Mouse (Mus musculus): ENCODE measurements around the gene Clec4g. TPM values are rescaled to one million over a fixed set of nuclear protein-coding genes. Genes with fewer than 3 reads are reported as not detected.

The Clec4g gene
- total RNA-seq, 2 experiments from 2014 or later, result not detected

DNA sequence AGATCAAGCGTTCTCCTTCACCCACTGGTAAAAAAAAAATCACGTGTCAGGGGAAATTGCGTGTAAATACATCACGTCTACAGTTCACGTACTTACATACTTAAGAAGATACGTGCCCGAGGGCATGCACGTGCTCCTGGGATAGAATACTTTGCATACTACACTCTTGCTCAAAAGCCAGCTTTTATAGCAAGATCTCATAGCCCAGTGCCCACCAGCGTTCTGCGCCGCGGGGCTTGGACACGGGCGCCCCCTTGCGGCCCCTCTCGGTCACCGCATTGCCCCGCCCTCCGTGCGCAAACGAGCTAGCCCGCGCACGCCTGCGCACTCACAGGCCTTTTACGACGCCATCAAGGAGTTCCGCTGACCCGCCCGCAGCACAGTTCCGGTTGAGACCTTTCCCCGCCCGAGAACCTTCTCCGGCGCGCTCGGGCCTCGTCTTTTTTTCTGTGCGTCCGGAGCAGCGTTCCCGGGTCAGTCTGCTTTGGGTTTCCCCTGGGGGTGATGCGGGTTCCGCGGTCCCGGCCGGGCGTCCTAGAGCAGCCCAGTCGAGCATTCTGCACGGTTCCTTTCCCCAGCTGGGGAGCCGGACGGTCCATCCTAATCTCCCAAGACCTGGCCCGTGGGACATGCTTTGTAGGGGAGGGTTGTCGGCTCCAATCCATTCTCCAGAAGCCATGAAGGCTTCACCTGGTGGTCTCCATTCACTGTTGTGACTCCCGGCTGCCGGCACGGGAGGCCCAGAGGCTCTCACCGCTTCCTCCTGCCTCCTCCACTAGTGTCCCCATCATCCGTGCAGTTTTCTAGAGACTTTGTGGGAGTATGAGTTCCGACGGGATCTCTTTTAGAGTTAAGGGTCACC, 44.1 kb downstream of the Clec4g start, which contains the start of gene Trappc5:
Gene Trappc5 (plus strand): TSS at position 169 of the 862 bp plus-strand sequence.
- DNase-seq, result peak; percentile 95
- intact Hi-C loops (cut with DNase I), result loop anchor here (2.0 to 10.0 kb wide), 2 partner anchors 56 to 322 kb away; partner anchors contain the start of genes A430078G23Rik, Pet100 and Xab2
- Histone ChIP-seq H3K27ac (peak within 1 kb of the TSS; percentile 95), H3K4me3 (peak within 1 kb of the TSS; percentile 74)
- TF ChIP-seq CTCF (IDR thresholded peaks at IDR 0.05), result no peak; the same call in 1 of the 2 replicates

DNA sequence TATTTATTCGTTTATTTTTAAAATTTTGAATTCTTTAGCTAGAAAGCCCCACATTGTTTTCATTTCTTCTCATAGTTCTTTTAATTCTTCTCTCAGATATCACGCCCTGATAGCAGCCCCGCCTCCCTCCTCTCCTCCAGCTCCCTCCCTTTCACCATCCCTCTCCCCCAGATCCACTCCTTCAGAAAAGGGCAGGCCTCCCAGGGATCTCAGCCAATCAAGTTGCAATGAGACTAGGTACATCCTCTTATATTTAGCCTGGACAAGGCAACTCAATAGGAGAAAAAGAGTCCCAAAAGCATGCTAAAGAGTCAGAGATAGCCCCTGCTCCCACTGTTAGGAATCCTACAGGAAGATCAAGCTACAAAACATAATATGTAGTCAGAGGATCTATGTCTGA, 45.8 kb downstream of the Clec4g start:
- no peak overlapping the region for H3K4me3 ChIP-seq
- no peak for DNase-seq
- TF ChIP-seq CTCF (IDR thresholded peaks at IDR 0.05), result no peak
- no peak overlapping the region for H3K27ac ChIP-seq
- intact Hi-C loops (cut with DNase I), result loop anchor here (1.0 to 10.0 kb wide), 2 partner anchors 115 to 320 kb away; partner anchors contain the start of gene A430078G23Rik

DNA sequence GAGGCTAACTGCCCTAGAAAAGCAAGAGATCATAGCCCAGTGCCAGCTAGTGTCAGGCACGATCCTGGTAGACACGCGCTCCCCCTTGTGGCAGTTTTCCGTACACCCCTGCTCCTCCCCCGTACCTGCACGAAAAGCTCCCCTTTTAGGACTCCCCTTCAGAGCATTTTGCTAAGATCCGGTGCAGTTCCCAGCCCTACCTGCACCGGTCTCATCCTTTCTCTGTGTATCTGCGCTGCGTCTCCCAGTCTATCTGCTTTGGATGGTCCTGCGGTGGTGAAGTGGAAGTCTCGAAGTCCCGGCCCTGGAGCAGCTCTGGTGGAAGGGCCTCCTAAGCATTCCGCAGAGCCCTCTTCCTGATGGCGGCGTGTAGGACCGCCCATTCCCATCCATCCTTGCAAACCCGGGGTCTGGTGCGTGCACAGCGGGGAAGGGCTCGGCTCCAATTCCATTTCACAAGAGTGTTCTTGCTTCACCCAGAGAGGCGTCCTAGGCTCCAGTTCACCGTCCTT, 48.4 kb downstream of the Clec4g start, which contains the start of gene Fcor:
Gene Fcor (minus strand): TSS at position 383 of the 512 bp plus-strand sequence.
- Histone ChIP-seq H3K4me3 (peak within 1 kb of the TSS; percentile 78), H3K27ac (peak within 1 kb of the TSS; percentile 46)
- peak; percentile 85 for DNase-seq
- intact Hi-C loops (cut with DNase I), result loop anchor here (1.0 to 10.0 kb wide), 2 partner anchors 113 to 317 kb away; partner anchors contain the start of gene A430078G23Rik
- peak; percentile 91 for TF ChIP-seq CTCF (IDR thresholded peaks at IDR 0.05)

GRCm38 (mm10) chr8:3670388-3670787, 50.1 kb downstream of the Clec4g start:
- TF ChIP-seq CTCF (IDR thresholded peaks at IDR 0.05), result no peak
- intact Hi-C loops (cut with DNase I), result loop anchor here (10.0 kb wide), 1 partner anchor 316 kb away; the partner anchor contains the start of gene A430078G23Rik

GRCm38 (mm10) chr8:3665507-3665906, 54.9 kb downstream of the Clec4g start, which contains the start of gene Mcemp1:
Gene Mcemp1 (plus strand): TSS chr8:3665754.
- no peak within 1 kb of the TSS for H3K27ac ChIP-seq
- intact Hi-C loops (cut with DNase I), result no loop called here

More at GRCm38 (mm10) chr8:3670388-3670787, 50.1 kb downstream of the Clec4g start:
- H3K27ac ChIP-seq, result no peak overlapping the region
- no peak overlapping the region for H3K4me3 ChIP-seq
- no peak for DNase-seq

GRCm38 (mm10) chr8:3664405-3664804, 56.0 kb downstream of the Clec4g start:
- intact Hi-C loops (cut with DNase I), result no loop called here
- no peak for TF ChIP-seq CTCF (IDR thresholded peaks at IDR 0.05)
- no peak for DNase-seq
- no peak overlapping the region for H3K27ac ChIP-seq
- H3K4me3 ChIP-seq, result no peak overlapping the region

More at GRCm38 (mm10) chr8:3665507-3665906, 54.9 kb downstream of the Clec4g start, which contains the start of gene Mcemp1:
- TF ChIP-seq CTCF (IDR thresholded peaks at IDR 0.05), result no peak
- DNase-seq, result no peak
- no peak within 1 kb of the TSS for H3K4me3 ChIP-seq

- DNase-seq, result no peak
- intact Hi-C loops (cut with DNase I), result no loop called here
- Histone ChIP-seq H3K27ac (no peak overlapping the region), H3K4me3 (no peak overlapping the region)
- no peak for TF ChIP-seq CTCF (IDR thresholded peaks at IDR 0.05)
Measured at GRCm38 (mm10) chr8:3660889-3661288, 59.6 kb downstream of the Clec4g start.

Other genes starting within 250 kb of the Clec4g start
- not detected for gene Tex45, start 249.8 kb downstream of the Clec4g start, total RNA-seq (2021)
- gene Zfp358, start 227.5 kb downstream of the Clec4g start, total RNA-seq (2021), result 10 to 100 TPM; 30.8 to 39.3 TPM
- gene Mcoln1, start 220.2 kb downstream of the Clec4g start, total RNA-seq (2021), result 10 to 100 TPM; 23.5 to 24.9 TPM
- 1 to 10 TPM; 8.7 to 9.3 TPM for gene Pnpla6, start 205.3 kb downstream of the Clec4g start, total RNA-seq (2021)
- gene C330021F23Rik, start 152.7 kb downstream of the Clec4g start, total RNA-seq (2021), result not detected
- under 1 TPM; 0.22 to 0.33 TPM for gene Camsap3, start 133.4 kb downstream of the Clec4g start, total RNA-seq (2021)
- gene Xab2, start 99.3 kb downstream of the Clec4g start, total RNA-seq (2021), result 10 to 100 TPM; 11.0 to 11.3 TPM
- gene Pet100, start 99.1 kb downstream of the Clec4g start, total RNA-seq (2021), result 10 to 100 TPM; 87.7 to 92.0 TPM
- not detected for gene Pcp2, start 95.1 kb downstream of the Clec4g start, total RNA-seq (2021)
- gene Stxbp2, start 89.7 kb downstream of the Clec4g start, total RNA-seq (2021), result 1 to 10 TPM; 2.7 to 5.5 TPM
- gene Retn, start 64.9 kb downstream of the Clec4g start, total RNA-seq (2021), result 1 to 10 TPM in 1 of 2 experiments, under 1 TPM in 1; 0.87 to 3.0 TPM
- gene Mcemp1, start 54.9 kb downstream of the Clec4g start, total RNA-seq (2021), result not detected
- not detected for gene Fcor, start 48.3 kb downstream of the Clec4g start, total RNA-seq (2021)
- 10 to 100 TPM; 18.2 to 20.7 TPM for gene Trappc5, start 44.4 kb downstream of the Clec4g start, total RNA-seq (2021)
- gene Fcer2a, start 26.5 kb downstream of the Clec4g start, total RNA-seq (2021), result not detected
- gene Cd209a, start 28.3 kb upstream of the Clec4g start, total RNA-seq (2021), result under 1 TPM; 0.50 to 0.71 TPM
- gene Cd209e, start 133.7 kb upstream of the Clec4g start, total RNA-seq (2021), result not detected
- 1 to 10 TPM in 1 of 2 experiments, under 1 TPM in 1; 0.64 to 1.6 TPM for gene Cd209d, start 157.9 kb upstream of the Clec4g start, total RNA-seq (2021)
- 1 to 10 TPM in 1 of 2 experiments, under 1 TPM in 1; 0.64 to 1.4 TPM for gene Cd209b, start 206.2 kb upstream of the Clec4g start, total RNA-seq (2021)
- gene Cd209c, start 234.1 kb upstream of the Clec4g start, total RNA-seq (2021), result under 1 TPM in 1 of 2 experiments, not detected in 1; 0.66 TPM

Data from gastrocnemius, adult 2 months (tissue).